Mouse (Mus musculus): ENCODE measurements around the gene Depdc7.

DNA sequence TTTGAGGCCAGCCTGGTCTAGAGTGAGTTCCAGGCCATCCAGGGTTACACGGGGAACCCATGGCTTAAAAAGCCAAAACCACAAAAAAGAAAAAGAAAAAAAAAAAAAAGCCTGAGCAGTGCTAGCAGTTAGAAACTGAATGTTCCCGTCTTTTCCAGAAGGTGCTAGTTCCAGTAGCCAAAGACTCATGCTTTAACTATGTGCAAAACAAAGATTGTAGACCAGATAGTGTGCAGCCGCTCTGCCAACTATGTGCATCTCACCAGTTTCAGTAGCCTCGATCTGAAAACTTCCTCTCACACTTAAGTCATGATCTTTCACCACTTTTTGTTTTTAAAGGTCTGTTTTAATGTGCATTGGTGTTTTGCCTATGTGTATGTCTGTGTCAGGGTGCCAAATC lies 24.9 kb downstream of the Depdc7 start:
- no peak for TF ChIP-seq POLR2A (IDR thresholded peaks at IDR 0.05; ENCODE audit: low read depth, low read length)
- TF ChIP-seq CTCF (IDR thresholded peaks at IDR 0.05; ENCODE audit: borderline replicate concordance, insufficient read depth, low read length), result no peak
